Mouse (Mus musculus) retina, embryonic 14.5 days (tissue): ENCODE results near the gene Furin.

Experiments
- DNase-seq: peaks from one replicate; pipeline ENCODE4 v3.0.0-alpha.2; 2015; ENCODE audit warnings: low spot score

Furin gene

GRCm38 (mm10) chr7:80427730-80428129, 22.5 kb upstream of the Furin start:
- no peak for DNase-seq

GRCm38 (mm10) chr7:80426363-80426762, 21.1 kb upstream of the Furin start:
- no peak for DNase-seq

GRCm38 (mm10) chr7:80424722-80425121, 19.5 kb upstream of the Furin start:
- DNase-seq, result no peak

- no peak for DNase-seq
These were observed 17.7 kb upstream of the Furin start for GRCm38 (mm10) chr7:80422759-80423480.

- no peak for DNase-seq
These were observed 16.3 kb upstream of the Furin start for GRCm38 (mm10) chr7:80421576-80421975.

GRCm38 (mm10) chr7:80420586-80420985, 15.3 kb upstream of the Furin start:
- DNase-seq, result no peak

- DNase-seq, result no peak
These were observed 14.0 kb upstream of the Furin start for GRCm38 (mm10) chr7:80419278-80419677.

GRCm38 (mm10) chr7:80418036-80418435, 12.8 kb upstream of the Furin start:
- DNase-seq, result no peak

- DNase-seq, result no peak
These were observed 12.4 kb upstream of the Furin start for GRCm38 (mm10) chr7:80417601-80418000.

GRCm38 (mm10) chr7:80416969-80417368, 11.7 kb upstream of the Furin start:
- no peak for DNase-seq

- no peak for DNase-seq
These were observed 9.1 kb upstream of the Furin start for GRCm38 (mm10) chr7:80414303-80414855.

GRCm38 (mm10) chr7:80413512-80414302, 8.5 kb upstream of the Furin start:
- no peak for DNase-seq

GRCm38 (mm10) chr7:80412781-80413180, 7.5 kb upstream of the Furin start:
- DNase-seq, result no peak

GRCm38 (mm10) chr7:80412279-80412678, 7.0 kb upstream of the Furin start:
- no peak for DNase-seq

- DNase-seq, result no peak
These were observed 5.1 kb upstream of the Furin start for GRCm38 (mm10) chr7:80410380-80410779.

GRCm38 (mm10) chr7:80407712-80408111, 2.5 kb upstream of the Furin start:
- no peak for DNase-seq

- DNase-seq, result no peak
These were observed 950 bp upstream of the Furin start for GRCm38 (mm10) chr7:80406186-80406585.

GRCm38 (mm10) chr7:80404101-80404894, 938 bp downstream of the Furin start:
- no peak for DNase-seq

GRCm38 (mm10) chr7:80403551-80403950, 1.7 kb downstream of the Furin start:
- DNase-seq, result no peak

GRCm38 (mm10) chr7:80402651-80403321, 2.5 kb downstream of the Furin start:
- peak; percentile 77 for DNase-seq

- peak; percentile 56 for DNase-seq
These were observed 3.2 kb downstream of the Furin start for GRCm38 (mm10) chr7:80401860-80402641.
